Mouse (Mus musculus) retina, adult 2 months (tissue): ENCODE measurements around the gene Gm17067.
"Not testable (repeated sequence)": the region's sequence is repeated elsewhere in the genome, so short reads cannot be mapped to it uniquely, and the experiment has no call there.

ENCODE experiments used
- DNase-seq: peaks from one replicate; pipeline ENCODE4 v3.0.0-alpha.2; 2012; ENCODE audit warnings: low read depth, low spot score

Gm17067 gene

GRCm38 (mm10) chr7:42726917-42727316 lies at the start of gene Gm17067:
Gene Gm17067 (minus strand): TSS chr7:42727017.
- not testable (repeated sequence) for DNase-seq

GRCm38 (mm10) chr7:42749836-42750235 lies 23.0 kb upstream of the Gm17067 start:
- no peak for DNase-seq

DNA sequence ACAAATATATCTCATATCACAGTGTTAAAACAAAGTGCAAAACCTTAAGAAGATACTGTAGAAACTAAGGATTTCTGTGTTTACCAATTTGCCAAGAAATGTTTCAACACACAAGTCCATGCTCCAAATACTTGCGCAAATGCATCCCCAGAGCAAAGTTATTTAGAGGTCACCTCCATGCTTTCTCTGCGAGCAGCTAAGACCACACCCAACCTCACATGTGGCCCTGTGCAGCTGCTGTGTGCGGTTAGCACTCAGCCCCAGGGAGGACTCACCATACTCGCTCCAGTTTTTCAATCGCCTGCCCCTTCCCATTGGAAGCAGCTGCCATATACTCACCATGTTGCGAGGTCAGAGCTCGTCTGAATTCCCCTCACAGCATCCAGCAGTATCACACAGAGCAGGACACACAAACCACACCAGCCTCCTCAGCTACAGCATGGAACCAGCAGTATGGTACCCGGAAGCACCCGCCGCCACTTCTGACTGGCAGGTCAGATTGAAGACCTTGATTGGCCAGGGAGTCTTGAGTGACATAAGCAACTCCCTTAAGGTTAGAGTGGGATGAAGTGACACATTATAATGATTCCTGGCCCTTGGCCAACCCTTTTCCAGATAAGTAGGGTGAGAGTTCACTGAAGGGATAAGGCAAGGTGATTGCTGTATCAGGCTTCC lies 11.9 kb upstream of the Gm17067 start:
- DNase-seq: no peak

GRCm38 (mm10) chr7:42693251-42693650 lies 33.6 kb downstream of the Gm17067 start:
- DNase-seq: not testable (repeated sequence)

DNA sequence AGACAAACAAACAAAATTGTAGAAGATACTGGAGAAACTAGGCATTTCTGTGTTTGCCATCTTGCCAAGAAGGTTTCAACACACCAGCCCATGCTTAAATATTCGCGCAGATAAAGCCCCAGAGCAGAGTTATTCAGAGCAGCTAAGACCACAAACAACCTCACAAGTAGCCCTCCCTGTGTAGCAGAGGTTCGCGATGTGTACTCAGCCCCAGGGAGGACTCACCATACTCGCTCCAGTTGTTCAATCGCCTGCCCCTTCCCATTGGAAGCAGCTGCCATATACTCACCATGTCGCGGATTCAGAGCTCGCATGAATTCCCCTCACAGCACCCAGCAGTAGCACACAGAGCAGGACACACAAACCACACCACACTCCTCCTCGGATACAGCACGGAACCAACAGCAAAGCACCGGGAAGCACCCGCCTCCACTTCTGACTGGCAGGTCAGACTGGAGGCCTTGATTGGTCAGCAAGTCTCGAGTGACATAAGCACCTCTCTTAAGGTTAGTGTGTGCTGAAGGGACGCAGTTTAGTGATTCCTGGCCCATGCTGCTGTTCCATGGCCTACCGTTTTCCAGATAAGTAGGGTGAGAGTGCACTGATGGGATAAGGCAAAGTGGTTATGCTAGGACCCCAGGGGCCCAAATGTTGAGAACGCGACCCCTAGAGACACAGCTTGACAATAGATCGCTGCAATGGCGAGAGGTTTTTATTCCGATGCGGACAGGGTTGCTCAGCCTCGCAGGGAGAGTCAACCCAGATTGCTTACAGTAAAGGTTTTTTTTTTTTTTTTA lies 34.3 kb downstream of the Gm17067 start, which contains the start of gene Zfp975:
TSS of gene Zfp975 (minus strand) at position 381 of the 797 bp plus-strand sequence.
- peak; percentile 33 for DNase-seq

DNA sequence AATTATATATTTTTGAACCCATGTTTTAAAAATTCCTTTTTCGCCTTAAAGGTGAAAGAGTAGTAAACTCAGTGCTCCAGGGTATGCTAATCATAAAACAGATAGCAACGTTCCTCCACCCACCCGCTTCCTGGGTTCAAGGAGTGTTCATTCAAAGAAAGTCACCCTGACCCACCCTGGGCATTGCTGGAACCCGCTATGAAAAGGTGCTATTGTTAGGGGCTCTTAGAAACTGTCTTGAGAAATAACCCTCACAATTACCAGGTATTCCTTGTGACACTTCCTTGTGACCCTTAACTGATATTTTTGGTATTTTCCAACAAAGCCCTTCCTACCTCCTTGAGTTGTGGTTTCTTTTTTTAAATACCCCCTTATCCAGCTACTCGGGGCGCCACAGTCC lies 46.7 kb downstream of the Gm17067 start:
- DNase-seq: not testable (repeated sequence)

- not testable (repeated sequence) for DNase-seq
Observed at GRCm38 (mm10) chr7:42679646-42680045, 47.2 kb downstream of the Gm17067 start.

DNA sequence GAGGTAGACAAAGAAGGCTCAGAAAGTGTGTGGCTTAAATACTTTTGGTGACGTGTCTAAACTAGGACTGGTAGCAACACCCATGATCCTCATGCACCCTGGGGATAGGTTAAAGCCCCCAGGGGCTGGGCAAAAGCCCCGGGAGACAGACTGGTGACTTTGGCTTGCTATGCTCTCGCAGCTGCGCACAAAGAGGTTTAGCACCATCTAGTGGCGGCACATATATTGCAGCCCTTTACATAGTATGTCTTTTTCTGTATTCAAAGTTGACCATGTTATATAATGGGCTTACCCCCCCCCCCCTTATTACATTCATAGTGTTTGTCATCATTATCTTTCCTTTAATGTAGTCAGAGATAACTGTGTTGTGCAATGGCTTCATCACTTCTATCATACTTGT lies 66.7 kb downstream of the Gm17067 start:
- DNase-seq: not testable (repeated sequence)
